Mouse (Mus musculus): ENCODE results near the gene Tulp2.

DNA sequence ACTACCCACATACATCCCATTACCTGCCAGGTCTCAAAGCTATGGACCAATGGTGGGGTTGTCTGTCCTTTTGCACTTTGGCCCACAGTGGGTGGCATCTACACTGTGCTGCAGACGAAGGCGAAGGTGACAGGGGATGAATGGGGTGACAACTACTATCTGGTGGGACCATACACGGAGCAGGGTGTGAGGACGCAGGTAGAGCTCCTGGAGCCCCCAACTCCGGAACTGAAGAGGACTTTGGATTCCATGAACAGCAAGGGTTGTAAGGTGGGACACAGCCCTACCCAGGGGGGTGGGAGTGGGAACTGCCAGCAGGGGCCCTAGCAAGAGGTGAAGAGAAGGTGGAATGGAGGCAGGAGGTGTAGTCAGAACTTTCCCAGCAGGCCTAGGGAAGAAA is 45.2 kb upstream of the Tulp2 start:
- TF ChIP-seq CTCF (conservative IDR thresholded peaks at IDR 0.05; ENCODE audit: low read length) (no peak), POU5F1 (IDR thresholded peaks at IDR 0.05; ENCODE audit: borderline replicate concordance, low read length) (no peak)

All from E14TG2a.4 (cell line).